Mouse (Mus musculus) heart, adult 8-10 months (tissue): ENCODE data around the gene Hoxa4. TPM values are rescaled to one million over a fixed set of nuclear protein-coding genes. Genes with fewer than 3 reads are reported as not detected.

Experiments used
- DNase-seq: peaks from one replicate; pipeline ENCODE4 v3.0.0; 2022; ENCODE audit warnings: low spot score
- total RNA-seq, 4 experiments: library from RNA; stranded (reverse); gene quantifications; 2 replicates each; pipeline ENCODE4 v1.2.4; 2022

The Hoxa4 gene
- total RNA-seq, 4 experiments from 2014 or later = 0.31 to 0.49 (median 0.38) TPM

GRCm38 (mm10) chr6:52180213-52180710, 11.3 kb downstream of the Hoxa4 start:
- no peak for DNase-seq

- no peak for DNase-seq
Observed at GRCm38 (mm10) chr6:52179690-52180089, 11.9 kb downstream of the Hoxa4 start.

- no peak for DNase-seq
Observed at GRCm38 (mm10) chr6:52178918-52179665, 12.5 kb downstream of the Hoxa4 start.

- DNase-seq = no peak
Observed at GRCm38 (mm10) chr6:52177806-52178205, 13.7 kb downstream of the Hoxa4 start.

GRCm38 (mm10) chr6:52177061-52177735, 14.4 kb downstream of the Hoxa4 start, which contains the start of gene 5730596B20Rik:
TSS of gene 5730596B20Rik (plus strand) at chr6:52177498.
- DNase-seq = no peak

- no peak for DNase-seq
Observed at GRCm38 (mm10) chr6:52176391-52176790, 15.2 kb downstream of the Hoxa4 start.

- DNase-seq = no peak
Observed at GRCm38 (mm10) chr6:52175864-52176263, 15.7 kb downstream of the Hoxa4 start.

- no peak for DNase-seq
Observed at GRCm38 (mm10) chr6:52174968-52175751, 16.4 kb downstream of the Hoxa4 start.

GRCm38 (mm10) chr6:52173648-52174047, 17.9 kb downstream of the Hoxa4 start:
- no peak for DNase-seq

GRCm38 (mm10) chr6:52172501-52172900, 19.1 kb downstream of the Hoxa4 start:
- DNase-seq = no peak

- DNase-seq = no peak
Observed at GRCm38 (mm10) chr6:52171938-52172337, 19.6 kb downstream of the Hoxa4 start.

- no peak for DNase-seq
Observed at GRCm38 (mm10) chr6:52171331-52171730, 20.2 kb downstream of the Hoxa4 start.

GRCm38 (mm10) chr6:52170898-52171223, 20.7 kb downstream of the Hoxa4 start:
- no peak for DNase-seq

- DNase-seq = no peak
Observed at GRCm38 (mm10) chr6:52170166-52170897, 21.2 kb downstream of the Hoxa4 start.

- no peak for DNase-seq
Observed at GRCm38 (mm10) chr6:52169499-52170165, 21.9 kb downstream of the Hoxa4 start.

- DNase-seq = no peak
Observed at GRCm38 (mm10) chr6:52168191-52169055, 23.1 kb downstream of the Hoxa4 start.

- no peak for DNase-seq
Observed at GRCm38 (mm10) chr6:52167736-52168161, 23.8 kb downstream of the Hoxa4 start.

GRCm38 (mm10) chr6:52167176-52167575, 24.4 kb downstream of the Hoxa4 start:
- no peak for DNase-seq

GRCm38 (mm10) chr6:52166431-52167077, 25.0 kb downstream of the Hoxa4 start:
- no peak for DNase-seq
